Mouse (Mus musculus): ENCODE data around the gene Mtif3.

DNA sequence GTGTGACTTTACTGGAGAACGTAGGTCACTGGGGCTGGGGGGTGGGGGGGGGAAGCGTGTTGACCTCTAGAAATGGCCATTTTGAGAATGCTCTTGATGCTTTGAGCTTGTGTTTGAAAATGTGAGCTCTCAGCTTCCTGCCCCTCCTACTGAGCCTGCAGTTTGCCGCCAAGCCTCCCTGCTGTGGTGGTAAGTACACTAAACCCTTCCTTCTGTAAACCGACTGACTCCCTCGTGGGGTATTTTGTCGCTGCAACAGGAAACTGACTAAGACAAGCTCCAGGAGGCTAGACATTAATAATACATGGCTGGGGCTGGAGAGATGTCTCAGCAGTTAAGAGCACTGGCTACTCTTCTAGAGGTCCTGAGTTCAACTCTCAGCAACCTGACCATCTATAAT lies 46.8 kb downstream of the Mtif3 start:
- TF ChIP-seq CTCF (conservative IDR thresholded peaks at IDR 0.05 in 1 of 2, IDR thresholded peaks at IDR 0.05 in 1 of 2; ENCODE audit: low read depth in 2 of 2, low read length in 2 of 2) (no peak), POLR2A (IDR thresholded peaks at IDR 0.05; ENCODE audit: low read depth, low read length) (no peak), GABPA (IDR thresholded peaks at IDR 0.05; ENCODE audit: insufficient replicate concordance, low read depth, low read length) (no peak), EP300 (IDR thresholded peaks at IDR 0.05; ENCODE audit: low read length) (no peak), ZNF384 (IDR thresholded peaks at IDR 0.05; ENCODE audit: low read depth, low read length) (no peak), USF2 (conservative IDR thresholded peaks at IDR 0.05; ENCODE audit: low read depth, low read length) (no peak), IRF4 (IDR thresholded peaks at IDR 0.05; ENCODE audit: low read depth, low read length) (no peak), USF1 (IDR thresholded peaks at IDR 0.05; ENCODE audit: low read depth, low read length) (no peak), CHD2 (IDR thresholded peaks at IDR 0.05; ENCODE audit: low read length) (no peak), RCOR1 (conservative IDR thresholded peaks at IDR 0.05; ENCODE audit: low read depth, low read length) (no peak), ZC3H11A (IDR thresholded peaks at IDR 0.05; ENCODE audit: low read depth, low read length) (no peak), HCFC1 (IDR thresholded peaks at IDR 0.05; ENCODE audit: low read depth, low read length) (no peak), MAFK (IDR thresholded peaks at IDR 0.05; ENCODE audit: insufficient replicate concordance, low read length) (no peak), UBTF (IDR thresholded peaks at IDR 0.05; ENCODE audit: low read depth, low read length) (no peak)
